In genomic region chr13:56136200-56136599, GRCm38 (mm10) we compare ENCODE assay signal across 8 mouse cellular contexts. TPM values are rescaled to one million over a fixed set of nuclear protein-coding genes. Genes with fewer than 3 reads are reported as not detected.
DNase-seq lines count a peak whose midpoint lies in the region; ATAC-seq and TF ChIP-seq lines count a peak whose summit lies in the region.

Gene H2afy (minus strand): TSS chr13:56136361.

- TF ChIP-seq EP300 in liver, embryonic 14.5 days (IDR thresholded peaks at IDR 0.05; ENCODE audit: low read depth), result no peak

- H3K36me3 ChIP-seq in forebrain, embryonic 16.5 days (ENCODE audit: control insufficient read depth, insufficient read depth), result no peaks in the 10 kb centered on the region
- 0 out of 2 replicates have a peak, but pooled peaks cover 6% of the 10 kb centered on the region for H3K36me3 ChIP-seq in hindbrain, embryonic 12.5 days
- no peaks in the 10 kb centered on the region for H3K36me3 ChIP-seq in liver, embryonic 14.5 days (replicated peaks; ENCODE audit: control insufficient read depth, insufficient read depth, low read depth)

- CTCF ChIA-PET in Patski (lab: Charles Lee), result interaction anchor here (0.8 to 1.5 kb wide), 2 partner anchors 16 to 32 kb away, joined by 3 read pairs; no protein-coding TSS in a partner anchor

- POLR2A ChIA-PET in Patski (lab: Charles Lee), result interaction anchor here (0.6 to 1.4 kb wide), 3 partner anchors 10 to 985 kb away, joined by 3 to 5 read pairs (median 4); no protein-coding TSS in a partner anchor

- no peak for ATAC-seq in Patski
- no peak for ATAC-seq in forebrain, embryonic 16.5 days
- ATAC-seq in hindbrain, embryonic 12.5 days (ENCODE audit: low FRiP score), result no peak
- ATAC-seq in liver, embryonic 14.5 days (ENCODE audit: insufficient read depth), result no peak

- H3K27ac ChIP-seq in forebrain, embryonic 16.5 days (ENCODE audit: low read length), result peak within 1 kb of the TSS; percentile 82
- H3K27ac ChIP-seq in hindbrain, embryonic 12.5 days, result peak within 1 kb of the TSS; percentile 86
- H3K27ac ChIP-seq in liver, embryonic 14.5 days, result no peak within 1 kb of the TSS

- H3K9me3 ChIP-seq in forebrain, embryonic 16.5 days (ENCODE audit: control insufficient read depth, low read length), result peaks cover 3% of the 10 kb centered on the region; the same call in 1 of the 2 replicates
- no peaks in the 10 kb centered on the region for H3K9me3 ChIP-seq in hindbrain, embryonic 12.5 days (replicated peaks)
- H3K9me3 ChIP-seq in liver, embryonic 14.5 days (ENCODE audit: control insufficient read depth, low read length), result no peaks in the 10 kb centered on the region

- peaks cover 6% of the 10 kb centered on the region for H3K27me3 ChIP-seq in Patski
- H3K27me3 ChIP-seq in forebrain, embryonic 16.5 days (replicated peaks; ENCODE audit: control insufficient read depth, insufficient read depth, low read length), result no peaks in the 10 kb centered on the region
- H3K27me3 ChIP-seq in hindbrain, embryonic 12.5 days, result no peaks in the 10 kb centered on the region
- H3K27me3 ChIP-seq in liver, embryonic 14.5 days (ENCODE audit: control insufficient read depth, insufficient read depth, low read length), result no peaks in the 10 kb centered on the region

- TF ChIP-seq CTCF in Patski (IDR thresholded peaks at IDR 0.05), result no peak
- TF ChIP-seq CTCF in liver, embryonic 14.5 days (IDR thresholded peaks at IDR 0.05; ENCODE audit: low read depth), result no peak

- H3K9ac ChIP-seq in forebrain, embryonic 16.5 days (replicated peaks; ENCODE audit: low read depth, low read length), result peak within 1 kb of the TSS; percentile 89
- peak within 1 kb of the TSS; percentile 98 for H3K9ac ChIP-seq in hindbrain, embryonic 12.5 days
- peak within 1 kb of the TSS; percentile 88 for H3K9ac ChIP-seq in liver, embryonic 14.5 days (replicated peaks)

- peak within 1 kb of the TSS; percentile 96 for H3K4me3 ChIP-seq in forebrain, embryonic 16.5 days (replicated peaks; ENCODE audit: low read length)
- peak within 1 kb of the TSS; percentile 99 for H3K4me3 ChIP-seq in hindbrain, embryonic 12.5 days
- peak within 1 kb of the TSS; percentile 82 to 88 for H3K4me3 ChIP-seq in liver, embryonic 14.5 days (ENCODE audit: insufficient read depth in 1 of 2, low read depth in 2 of 2, low read length in 2 of 2)

- 77% methylated on average over 2 of the region's 2 CpGs for WGBS in forebrain, embryonic 16.5 days
- WGBS in hindbrain, embryonic 12.5 days, result 83% methylated on average over 2 of the region's 2 CpGs
- WGBS in liver, embryonic 14.5 days (ENCODE audit: insufficient replicate concordance), result 82% methylated on average over 2 of the region's 2 CpGs

- peak within 1 kb of the TSS; percentile 81 for H3K4me2 ChIP-seq in forebrain, embryonic 16.5 days (ENCODE audit: low read length)
- peak within 1 kb of the TSS; percentile 85 for H3K4me2 ChIP-seq in hindbrain, embryonic 12.5 days (replicated peaks)
- peak within 1 kb of the TSS; percentile 90 for H3K4me2 ChIP-seq in liver, embryonic 14.5 days (ENCODE audit: low read depth)

- peaks cover 21% of the 10 kb centered on the region for H3K4me1 ChIP-seq in forebrain, embryonic 16.5 days (replicated peaks; ENCODE audit: control insufficient read depth, insufficient read depth, low read length)
- H3K4me1 ChIP-seq in hindbrain, embryonic 12.5 days, result peaks cover 30% of the 10 kb centered on the region
- H3K4me1 ChIP-seq in liver, embryonic 14.5 days (replicated peaks; ENCODE audit: control insufficient read depth in 2 of 2, insufficient read depth in 2 of 2, low read length in 1 of 2), result peaks cover 0 to 14% of the 10 kb centered on the region in 2 experiments

- no peak for DNase-seq in adrenal gland, adult 18-20 months (ENCODE audit: low spot score in 2 of 2)
- no peak for DNase-seq in adrenal gland, adult (ENCODE audit: inconsistent age in 2 of 2, low spot score in 1 of 2)
- no peak for DNase-seq in Patski (ENCODE audit: low read depth, low spot score)
- no peak for DNase-seq in liver, embryonic 14.5 days (ENCODE audit: low read depth in 3 of 3, low spot score in 3 of 3)
- DNase-seq in cerebellum, adult 9-11 months, result no peak
- DNase-seq in right cerebral cortex, postnatal 25 days, result no peak

- in situ Hi-C loops in Patski (cut with MboI; ENCODE audit: low pct_unique_long_range_greater_than_20kb), result no loop called here

RNA-seq across cellular contexts. Expression of gene H2afy, which starts in this region (rescaled TPM):
- total RNA-seq in adrenal gland, adult 18-20 months (2021), result 100 to 1,000 TPM; 121 to 122 TPM
- polyA plus RNA-seq in Patski (2021), result 185 TPM
- 370 and 392 TPM in 2 replicates for polyA plus RNA-seq in forebrain, embryonic 16.5 days (2015; fragmentation: Nextera tagmentation; extraction: Ambion mirVana)
- 491 and 497 TPM in 2 replicates for polyA plus RNA-seq in hindbrain, embryonic 12.5 days (2016; fragmentation: Nextera tagmentation; extraction: Ambion mirVana)
- 45.0 and 68.7 TPM in 2 replicates for polyA plus RNA-seq in liver, embryonic 14.5 days (2012; rRNA removed)
- polyA plus RNA-seq in liver, embryonic 14.5 days (2014; fragmentation: Nextera tagmentation; extraction: Ambion mirVana), result 78.8 and 79.0 TPM in 2 replicates
